Mouse (Mus musculus) lung, postnatal 0 days (tissue): ENCODE measurements at regions not wholly inside any gene's neighbourhood (a gene's known extent, or its start where the extent isn't known, plus 50 kb on each side); places are given as distances from the start of the nearest gene placed in this dataset.

Experiments
- ATAC-seq: fragments of 200-750 bp; cut with Nextera tagmentation; 2 replicates; pipeline ENCODE4 v1.8.0; 2017; ENCODE audit warnings: moderate library complexity
- DNase-seq: peaks from one replicate; pipeline ENCODE4 v3.0.0-alpha.2; 2016; ENCODE audit warnings: low spot score
- H3K27ac ChIP-seq: fragments of 300-500 bp; sonication (generic); 2 replicates; pipeline ENCODE4 v1.5.1; 2014; ENCODE audit warnings: antibody characterized with exemption, mild to moderate bottlenecking, low read length, mixed read lengths
- H3K27me3 ChIP-seq: fragments of 300-500 bp; sonication (generic); replicated peaks from 2 replicates; pipeline ENCODE4 v1.6.1; 2014; ENCODE audit warnings: low read length, mixed read lengths; ENCODE audit not compliant: insufficient read depth
- H3K36me3 ChIP-seq: fragments of 300-500 bp; sonication (generic); 2 replicates; pipeline ENCODE4 v1.6.1; 2014; ENCODE audit warnings: low read length, mixed read lengths; ENCODE audit not compliant: insufficient read depth
- H3K4me1 ChIP-seq: fragments of 300-500 bp; sonication (generic); 2 replicates; pipeline ENCODE4 v1.6.1; 2014; ENCODE audit warnings: antibody characterized with exemption, low read depth, low read length, mixed read lengths; ENCODE audit not compliant: insufficient read depth
- H3K4me2 ChIP-seq: fragments of 300-500 bp; sonication (generic); replicated peaks from 2 replicates; pipeline ENCODE4 v1.6.1; 2014; ENCODE audit warnings: low read depth, mild to moderate bottlenecking, low read length, moderate library complexity, mixed read lengths
- H3K4me3 ChIP-seq: fragments of 300-500 bp; sonication (generic); 2 replicates; pipeline ENCODE4 v1.5.1; 2014; ENCODE audit warnings: low read depth, low read length
- H3K9ac ChIP-seq: fragments of 300-500 bp; sonication (generic); replicated peaks from 2 replicates; pipeline ENCODE4 v1.6.1; 2014; ENCODE audit warnings: low read depth, mild to moderate bottlenecking
- H3K9me3 ChIP-seq: fragments of 300-500 bp; sonication (generic); 2 replicates; pipeline ENCODE4 v1.6.1; 2016; ENCODE audit warnings: low read length, mixed read lengths
- CTCF ChIP-seq: IDR thresholded peaks from 2 replicates; pipeline ENCODE4 v1.5.1; 2016; ENCODE audit warnings: antibody characterized with exemption, mild to moderate bottlenecking
- EP300 ChIP-seq: IDR thresholded peaks from 2 replicates; pipeline ENCODE4 v1.6.1; 2016; ENCODE audit warnings: antibody characterized with exemption, mild to moderate bottlenecking, control low read depth
- WGBS: fragments of 180-500 bp; shearing (Covaris S2); extraction: QIAGEN DNeasy Blood & Tissue Kit; methylation state at CpG from one replicate; pipeline ENCODE4 v1.1.7; 2014; 5-methylcytosine and 5-hydroxymethylcytosine counted together

GRCm38 (mm10) chr7:64032921-64033354, 94.2 kb upstream of the Klf13 start:
- Histone ChIP-seq H3K36me3 (no peaks in the 10 kb centered on the region), H3K9ac (no peak overlapping the region), H3K27me3 (no peaks in the 10 kb centered on the region), H3K4me1 (no peaks in the 10 kb centered on the region), H3K9me3 (no peaks in the 10 kb centered on the region), H3K4me3 (no peak overlapping the region), H3K27ac (no peak overlapping the region), H3K4me2 (no peak overlapping the region)
- no peak for DNase-seq
- ATAC-seq: no peak
- WGBS: 62% methylated on average over 9 of the region's 9 CpGs
- no peak for TF ChIP-seq EP300

GRCm38 (mm10) chr7:64030650-64031049, 91.9 kb upstream of the Klf13 start:
- WGBS: 95% methylated on average over 2 of the region's 2 CpGs
- ATAC-seq (no peak), DNase-seq (no peak)
- Histone ChIP-seq H3K4me2 (no peak overlapping the region), H3K4me1 (no peaks in the 10 kb centered on the region), H3K9ac (no peak overlapping the region), H3K9me3 (no peaks in the 10 kb centered on the region), H3K4me3 (no peak overlapping the region), H3K27me3 (no peaks in the 10 kb centered on the region), H3K36me3 (no peaks in the 10 kb centered on the region), H3K27ac (no peak overlapping the region)
- TF ChIP-seq EP300 (no peak), CTCF (no peak; the same call in 1 of the 2 replicates)

DNA sequence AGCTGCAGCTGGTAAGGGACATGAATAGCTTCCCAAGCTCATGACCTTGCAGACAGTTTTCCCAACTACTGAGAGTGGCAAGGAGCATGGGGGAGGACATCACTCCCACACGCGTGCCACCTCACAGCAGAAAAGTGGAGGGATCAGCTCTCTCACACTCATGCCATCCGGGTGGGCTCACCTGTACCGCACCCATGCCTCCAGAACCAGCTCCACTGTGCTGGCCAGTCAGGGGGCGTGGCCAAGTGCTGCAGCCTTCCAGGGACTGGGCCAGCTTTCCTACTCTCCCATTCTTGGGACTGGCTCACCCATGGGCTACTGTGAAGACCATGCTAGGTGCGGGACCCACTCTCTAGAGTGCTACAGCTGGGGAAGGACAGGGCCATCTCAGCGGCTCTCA, 88.4 kb upstream of the Klf13 start:
- Histone ChIP-seq H3K27ac (no peak overlapping the region), H3K4me1 (no peaks in the 10 kb centered on the region; the same call in 1 of the 2 replicates), H3K9ac (no peak overlapping the region), H3K4me2 (no peak overlapping the region), H3K36me3 (no peaks in the 10 kb centered on the region), H3K9me3 (no peaks in the 10 kb centered on the region), H3K27me3 (no peaks in the 10 kb centered on the region), H3K4me3 (no peak overlapping the region)
- ATAC-seq: no peak
- TF ChIP-seq EP300 (no peak), CTCF (no peak)
- 80% methylated on average over 7 of the region's 7 CpGs for WGBS
- no peak for DNase-seq

DNA sequence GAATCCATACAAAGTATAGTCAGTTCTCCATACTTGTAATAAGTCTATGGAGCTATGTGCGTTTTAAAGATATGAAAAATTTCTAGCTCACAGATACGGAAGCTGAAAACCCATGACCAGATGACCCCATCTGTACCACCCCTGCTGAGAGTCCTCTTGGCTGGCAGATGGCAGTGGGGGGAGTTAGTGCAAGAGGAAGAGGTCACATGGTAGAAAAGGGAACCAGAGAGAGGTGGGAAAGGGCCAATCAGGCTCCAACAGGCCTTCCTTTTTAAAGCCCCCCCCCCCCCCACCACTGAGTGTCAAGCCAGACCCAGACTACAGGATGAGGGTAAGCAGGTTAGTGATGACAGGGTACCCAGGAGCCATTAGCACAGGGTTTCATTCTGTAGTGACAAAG, 86.4 kb upstream of the Klf13 start:
- Histone ChIP-seq H3K4me3 (no peak overlapping the region), H3K27me3 (no peaks in the 10 kb centered on the region), H3K36me3 (no peaks in the 10 kb centered on the region), H3K9ac (no peak overlapping the region), H3K9me3 (no peaks in the 10 kb centered on the region), H3K4me2 (no peak overlapping the region), H3K27ac (no peak overlapping the region), H3K4me1 (no peaks in the 10 kb centered on the region; the same call in 1 of the 2 replicates)
- no peak for TF ChIP-seq EP300
- TF ChIP-seq CTCF: no peak
- DNase-seq (no peak), ATAC-seq (no peak)
- WGBS: 84% methylated on average over 2 of the region's 2 CpGs

- no peak overlapping the region for H3K9ac ChIP-seq
- no peak overlapping the region for H3K27ac ChIP-seq
- H3K4me1 ChIP-seq: no peaks in the 10 kb centered on the region; the same call in 1 of the 2 replicates
- no peak for ATAC-seq
- H3K36me3 ChIP-seq: no peaks in the 10 kb centered on the region
- no peak for DNase-seq
- H3K4me3 ChIP-seq: no peak overlapping the region
- no peak for TF ChIP-seq CTCF
- peak; percentile 26; the same call in 1 of the 2 replicates for TF ChIP-seq EP300
- H3K4me2 ChIP-seq: no peak overlapping the region
- no peaks in the 10 kb centered on the region for H3K27me3 ChIP-seq
- WGBS: 56% methylated on average over 4 of the region's 4 CpGs
- H3K9me3 ChIP-seq: no peaks in the 10 kb centered on the region
Observed at GRCm38 (mm10) chr7:64024253-64024652, 85.5 kb upstream of the Klf13 start.

- ATAC-seq: peak; percentile 37; the same call in 1 of the 2 replicates
- peak; percentile 40 for DNase-seq
- Histone ChIP-seq H3K4me2 (no peak overlapping the region), H3K27ac (0 out of 2 replicates have a peak overlapping the region, but pooled peaks have one; percentile 5), H3K27me3 (no peaks in the 10 kb centered on the region), H3K36me3 (no peaks in the 10 kb centered on the region), H3K9ac (no peak overlapping the region), H3K9me3 (no peaks in the 10 kb centered on the region), H3K4me1 (no peaks in the 10 kb centered on the region; the same call in 1 of the 2 replicates), H3K4me3 (no peak overlapping the region)
- 50% methylated on average over 7 of the region's 7 CpGs for WGBS
- no peak for TF ChIP-seq EP300
- no peak for TF ChIP-seq CTCF
Observed at GRCm38 (mm10) chr7:64022711-64023468, 84.2 kb upstream of the Klf13 start.
